Mouse (Mus musculus) hindbrain, embryonic 11.5 days (tissue): Measurements from ENCODE around the gene Camsap2. TPM values are rescaled to one million over a fixed set of nuclear protein-coding genes. Genes with fewer than 3 reads are reported as not detected.

ENCODE experiments used
- ATAC-seq: fragments of 200-750 bp; cut with Nextera tagmentation; 2 replicates; pipeline ENCODE4 v1.8.0; 2017; ENCODE audit warnings: mild to moderate bottlenecking, moderate TSS enrichment, moderate library complexity; ENCODE audit not compliant: low FRiP score
- DNase-seq: peaks from one replicate; pipeline ENCODE4 v3.0.0-alpha.2; 2015; ENCODE audit warnings: low spot score
- H3K27ac ChIP-seq: fragments of 300-500 bp; sonication (generic); 2 replicates; pipeline ENCODE4 v1.5.1; 2014; ENCODE audit warnings: mild to moderate bottlenecking, low read depth, low read length
- H3K27me3 ChIP-seq: fragments of 300-500 bp; sonication (generic); 2 replicates; pipeline ENCODE4 v1.6.1; 2014; ENCODE audit warnings: mild to moderate bottlenecking, low read length, moderate library complexity, mixed read lengths; ENCODE audit not compliant: control insufficient read depth, insufficient read depth
- H3K36me3 ChIP-seq: fragments of 300-500 bp; sonication (generic); 2 replicates; pipeline ENCODE4 v1.6.1; 2014; ENCODE audit warnings: mild to moderate bottlenecking, low read length, moderate library complexity, mixed read lengths; ENCODE audit not compliant: control insufficient read depth, insufficient read depth
- H3K4me1 ChIP-seq: fragments of 300-500 bp; sonication (generic); replicated peaks from 2 replicates; pipeline ENCODE4 v1.6.1; 2014; ENCODE audit warnings: low read length, mixed read lengths; ENCODE audit not compliant: control insufficient read depth, insufficient read depth
- H3K4me2 ChIP-seq: fragments of 300-500 bp; sonication (generic); replicated peaks from 2 replicates; pipeline ENCODE4 v1.6.1; 2014; ENCODE audit warnings: mild to moderate bottlenecking, low read depth, low read length
- H3K4me3 ChIP-seq: fragments of 300-500 bp; sonication (generic); 2 replicates; pipeline ENCODE4 v1.5.1; 2014; ENCODE audit warnings: low read depth, low read length
- H3K9ac ChIP-seq: fragments of 300-500 bp; sonication (generic); 2 replicates; pipeline ENCODE4 v1.6.1; 2014; ENCODE audit warnings: low read depth, low read length
- H3K9me3 ChIP-seq: fragments of 300-500 bp; sonication (generic); 2 replicates; pipeline ENCODE4 v1.6.1; 2016; ENCODE audit warnings: low read length; ENCODE audit not compliant: control insufficient read depth
- WGBS: fragments of 180-500 bp; shearing (Covaris S2); extraction: QIAGEN DNeasy Blood & Tissue Kit; methylation state at CpG from one replicate; pipeline ENCODE4 v1.1.7; 2014; 5-methylcytosine and 5-hydroxymethylcytosine counted together
- polyA plus RNA-seq: library from polyadenylated mRNA; unstranded; fragments of >200 nt; fragmentation: Nextera tagmentation; extraction: Ambion mirVana; gene quantifications from 2 replicates; pipeline ENCODE4 v1.2.1, GENCODE M21; 2014

The Camsap2 gene
- polyA plus RNA-seq, 1 experiment from 2014 or later = 40.1 TPM

DNA sequence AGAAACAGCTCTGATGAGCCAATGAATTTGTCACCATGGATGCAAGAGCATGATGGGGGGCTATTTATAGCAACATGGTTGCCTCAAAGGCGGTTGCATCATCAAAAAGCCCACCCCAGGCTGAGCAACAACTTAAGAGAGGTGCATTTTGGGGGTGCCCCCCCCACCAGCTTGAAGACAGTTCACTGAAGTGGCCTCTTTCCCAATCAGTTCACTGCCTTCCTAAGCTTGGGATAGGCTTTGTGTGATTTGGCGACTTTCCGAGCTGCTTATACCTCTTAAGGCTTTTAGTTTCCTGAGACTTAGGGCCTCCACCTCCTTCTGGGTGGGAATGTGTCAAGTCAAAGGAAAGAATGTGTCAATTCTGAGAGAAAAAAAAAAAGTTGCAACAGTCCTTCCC, 20.1 kb upstream of the Camsap2 start:
- Histone ChIP-seq H3K36me3 (no peaks in the 10 kb centered on the region), H3K4me1 (no peaks in the 10 kb centered on the region), H3K4me2 (no peak overlapping the region), H3K9me3 (no peaks in the 10 kb centered on the region), H3K4me3 (no peak overlapping the region), H3K9ac (no peak overlapping the region), H3K27me3 (no peaks in the 10 kb centered on the region), H3K27ac (no peak overlapping the region)
- DNase-seq = no peak
- no peak for ATAC-seq
- 86% methylated on average over 3 of the region's 3 CpGs for WGBS

DNA sequence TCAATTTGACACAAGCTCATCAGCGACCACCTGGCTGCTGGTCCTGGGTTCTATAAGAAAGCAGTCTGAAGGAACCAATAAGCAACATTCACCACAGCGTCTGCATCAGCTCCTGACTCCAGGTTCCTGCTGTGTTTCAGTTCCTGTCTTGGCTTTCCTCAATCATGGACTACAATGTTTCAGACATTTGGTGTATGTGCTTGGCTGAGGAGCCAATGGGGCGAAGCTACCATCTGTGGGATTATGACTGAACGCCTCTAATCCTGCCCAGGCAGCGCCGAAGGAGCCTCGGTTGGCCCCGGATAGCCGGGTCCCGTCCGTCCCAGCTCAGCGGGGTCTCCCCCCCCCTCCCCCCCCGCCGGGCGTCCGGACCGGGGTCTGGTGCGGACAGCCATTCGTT, 18.8 kb upstream of the Camsap2 start:
- 57% methylated on average over 15 of the region's 19 CpGs for WGBS
- H3K27ac ChIP-seq = no peak overlapping the region
- no peaks in the 10 kb centered on the region for H3K9me3 ChIP-seq
- H3K4me2 ChIP-seq = no peak overlapping the region
- no peaks in the 10 kb centered on the region for H3K36me3 ChIP-seq
- ATAC-seq (no peak), DNase-seq (no peak)
- H3K4me3 ChIP-seq = no peak overlapping the region
- no peaks in the 10 kb centered on the region for H3K27me3 ChIP-seq
- H3K9ac ChIP-seq = no peak overlapping the region
- no peaks in the 10 kb centered on the region for H3K4me1 ChIP-seq

DNA sequence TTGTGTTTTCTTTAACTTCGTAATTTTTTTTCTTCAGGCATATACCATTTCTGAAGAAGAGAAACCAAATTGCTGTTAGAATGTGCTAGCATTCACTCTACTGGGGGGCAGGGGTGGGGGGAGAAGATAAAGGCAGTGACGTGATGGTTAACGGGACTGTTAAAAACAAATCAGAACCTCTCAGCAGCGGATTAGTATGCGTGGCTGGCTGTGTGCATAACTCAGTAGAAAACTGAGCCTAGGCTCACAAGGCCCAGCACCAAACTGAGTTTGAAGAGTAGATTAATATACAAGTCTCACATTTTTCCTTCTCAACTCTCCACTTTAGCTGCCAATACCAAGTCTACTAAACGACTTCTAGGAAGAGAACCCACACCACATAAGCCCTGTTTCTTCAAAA, 17.1 kb upstream of the Camsap2 start:
- H3K4me2 ChIP-seq = no peak overlapping the region
- H3K27me3 ChIP-seq = no peaks in the 10 kb centered on the region
- no peaks in the 10 kb centered on the region for H3K9me3 ChIP-seq
- DNase-seq (no peak), ATAC-seq (no peak)
- no peak overlapping the region for H3K27ac ChIP-seq
- no peaks in the 10 kb centered on the region for H3K36me3 ChIP-seq
- WGBS = 76% methylated on average over 6 of the region's 6 CpGs
- no peaks in the 10 kb centered on the region for H3K4me1 ChIP-seq
- no peak overlapping the region for H3K9ac ChIP-seq
- H3K4me3 ChIP-seq = no peak overlapping the region

DNA sequence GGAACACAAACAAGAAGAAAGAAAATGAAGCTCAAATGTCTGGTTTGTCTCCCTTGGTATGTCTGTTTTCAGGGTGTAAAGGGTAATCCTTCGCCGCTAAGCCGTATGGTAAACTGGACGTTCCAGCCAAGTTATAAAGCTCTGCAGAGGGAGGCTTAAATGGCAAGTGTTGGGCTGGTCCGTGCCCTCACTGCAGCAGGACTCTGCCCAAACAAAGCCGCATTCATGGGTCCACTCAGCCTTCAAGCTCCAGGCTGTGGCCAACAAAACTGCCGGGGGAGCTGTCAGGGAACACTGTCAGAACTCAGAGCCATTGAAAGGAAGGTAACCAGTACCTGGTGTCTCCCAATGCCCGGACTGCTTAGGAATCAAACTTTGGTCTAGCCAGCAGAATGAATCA, 16.7 kb upstream of the Camsap2 start:
- Histone ChIP-seq H3K27ac (no peak overlapping the region), H3K36me3 (no peaks in the 10 kb centered on the region), H3K4me1 (no peaks in the 10 kb centered on the region), H3K9ac (no peak overlapping the region), H3K27me3 (no peaks in the 10 kb centered on the region), H3K4me3 (no peak overlapping the region), H3K4me2 (no peak overlapping the region), H3K9me3 (no peaks in the 10 kb centered on the region)
- 57% methylated on average over 8 of the region's 8 CpGs for WGBS
- peak; percentile 24 for DNase-seq
- no peak; the same call in 1 of the 2 replicates for ATAC-seq

DNA sequence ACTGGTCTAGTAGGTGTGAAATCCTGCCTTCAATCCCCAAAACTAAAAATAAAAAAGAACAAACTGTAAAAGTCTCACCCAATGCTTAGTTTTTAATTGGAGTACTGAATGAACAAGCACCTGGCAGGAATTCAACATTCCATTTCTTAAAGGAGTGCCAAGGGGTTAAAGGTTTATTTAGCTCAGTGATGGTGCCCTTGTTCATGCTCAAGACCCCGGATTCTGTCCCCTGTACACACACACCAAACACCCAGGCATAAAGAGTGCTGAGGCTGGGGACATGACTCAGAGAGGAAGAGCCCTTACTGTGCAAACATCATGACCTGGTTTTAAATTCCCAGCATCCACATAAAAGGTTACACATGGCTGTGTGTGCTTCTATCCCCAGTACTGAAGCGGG, 15.5 kb upstream of the Camsap2 start:
- H3K36me3 ChIP-seq = no peaks in the 10 kb centered on the region
- no peak overlapping the region for H3K4me2 ChIP-seq
- no peaks in the 10 kb centered on the region for H3K4me1 ChIP-seq
- no peaks in the 10 kb centered on the region for H3K9me3 ChIP-seq
- WGBS = 87% methylated on average over 2 of the region's 2 CpGs
- no peak overlapping the region for H3K9ac ChIP-seq
- H3K27me3 ChIP-seq = no peaks in the 10 kb centered on the region
- DNase-seq (no peak), ATAC-seq (no peak)
- no peak overlapping the region for H3K27ac ChIP-seq
- H3K4me3 ChIP-seq = no peak overlapping the region

DNA sequence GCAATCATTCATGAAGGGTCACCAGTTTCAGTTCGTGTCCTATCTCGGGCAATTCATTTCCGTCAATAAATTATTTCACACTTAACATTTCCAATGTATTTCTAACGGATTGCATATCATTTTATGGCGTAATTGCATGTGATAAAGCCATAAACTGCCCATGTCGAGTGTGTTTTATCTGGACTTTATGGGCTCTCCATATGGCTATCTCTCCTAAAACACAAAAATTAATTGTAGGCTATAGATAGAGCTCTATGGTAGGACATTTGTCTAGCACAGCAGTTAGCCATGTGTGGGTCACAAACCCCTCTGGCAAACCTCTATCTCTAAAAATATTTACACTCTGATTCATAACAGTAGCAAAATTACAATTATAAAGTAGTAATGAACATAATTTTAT, 15.0 kb upstream of the Camsap2 start:
- no peaks in the 10 kb centered on the region for H3K9me3 ChIP-seq
- no peak overlapping the region for H3K4me3 ChIP-seq
- no peak overlapping the region for H3K27ac ChIP-seq
- no peaks in the 10 kb centered on the region for H3K4me1 ChIP-seq
- ATAC-seq = no peak
- H3K4me2 ChIP-seq = no peak overlapping the region
- H3K36me3 ChIP-seq = no peaks in the 10 kb centered on the region
- no peaks in the 10 kb centered on the region for H3K27me3 ChIP-seq
- DNase-seq = no peak
- WGBS = 87% methylated on average over 6 of the region's 6 CpGs
- no peak overlapping the region for H3K9ac ChIP-seq

DNA sequence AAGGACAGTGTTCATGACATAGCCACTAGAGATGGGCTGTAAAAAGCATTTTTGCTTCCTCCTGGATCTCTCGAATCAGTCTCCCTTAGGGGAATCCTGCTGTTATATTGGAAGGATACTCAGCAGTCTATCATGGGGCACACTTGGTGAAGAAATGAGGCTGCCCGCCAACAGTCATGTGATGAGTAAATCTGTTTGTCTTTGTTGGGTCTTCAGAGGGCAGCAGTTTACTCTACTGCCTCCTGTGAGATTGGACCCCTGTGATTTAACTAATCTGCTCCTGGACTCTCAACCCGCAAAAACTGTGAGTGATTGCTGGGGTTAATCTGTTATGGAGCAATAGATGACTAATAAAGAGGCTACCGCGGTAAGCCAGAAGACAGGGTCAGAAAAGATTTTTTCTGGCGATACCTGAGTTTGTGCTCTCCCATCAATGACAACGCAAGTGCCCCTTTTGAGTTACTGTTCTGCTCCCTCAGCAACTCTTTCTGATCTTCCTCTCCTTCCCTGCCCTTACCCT, 13.0 kb upstream of the Camsap2 start:
- no peak for ATAC-seq
- Histone ChIP-seq H3K27ac (no peak overlapping the region), H3K27me3 (no peaks in the 10 kb centered on the region), H3K4me3 (no peak overlapping the region), H3K9me3 (no peaks in the 10 kb centered on the region), H3K9ac (no peak overlapping the region), H3K4me1 (no peaks in the 10 kb centered on the region), H3K36me3 (no peaks in the 10 kb centered on the region), H3K4me2 (no peak overlapping the region)
- no peak for DNase-seq
- WGBS = 84% methylated on average over 7 of the region's 7 CpGs

DNA sequence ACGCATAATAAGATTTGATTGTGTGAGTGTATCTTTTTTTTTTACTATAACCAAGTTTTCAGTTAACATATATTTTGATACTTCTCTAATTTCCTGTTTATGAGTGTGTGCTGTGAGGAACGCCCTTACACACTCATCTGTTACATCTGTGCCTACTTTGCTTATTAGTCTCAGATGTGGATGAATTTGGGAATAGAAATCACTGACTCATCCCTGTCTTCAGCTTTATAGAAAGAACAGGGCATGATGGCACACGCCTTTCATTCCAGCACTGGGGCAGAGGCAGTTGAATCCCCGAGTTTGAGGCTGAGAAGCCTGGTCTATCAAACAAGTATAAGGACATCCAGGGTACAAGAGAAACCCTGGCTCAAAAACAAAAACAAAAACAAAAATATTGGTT, 9.7 kb upstream of the Camsap2 start:
- Histone ChIP-seq H3K4me2 (no peak overlapping the region), H3K9ac (no peak overlapping the region), H3K27ac (no peak overlapping the region), H3K9me3 (no peaks in the 10 kb centered on the region), H3K4me3 (no peak overlapping the region), H3K4me1 (no peaks in the 10 kb centered on the region), H3K36me3 (no peaks in the 10 kb centered on the region), H3K27me3 (no peaks in the 10 kb centered on the region)
- WGBS = 81% methylated on average over 4 of the region's 4 CpGs
- ATAC-seq (no peak), DNase-seq (no peak)

DNA sequence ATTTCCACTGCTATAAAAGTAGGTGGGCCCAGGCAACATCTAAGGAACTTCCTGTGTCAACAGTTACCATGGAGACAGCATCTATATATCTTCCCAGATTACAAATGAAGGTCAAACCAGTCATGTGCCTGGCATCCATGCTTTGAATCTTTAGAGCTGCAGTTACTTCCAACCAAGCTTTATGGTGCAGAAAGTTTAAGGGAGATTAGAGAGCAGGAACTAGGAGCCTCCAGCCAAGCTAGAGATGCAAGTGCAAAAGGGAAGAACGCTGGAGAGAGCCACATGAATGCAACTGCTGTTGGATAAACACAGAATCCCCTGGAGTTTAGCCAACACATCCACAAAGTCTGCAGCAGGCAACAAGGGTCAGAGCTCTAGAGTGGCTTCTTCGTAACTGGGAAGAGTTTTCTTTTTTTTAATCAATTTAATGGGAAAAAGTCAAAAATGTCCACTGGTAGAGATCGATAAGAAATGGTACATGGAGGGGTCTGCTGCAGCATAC, 4.8 kb upstream of the Camsap2 start:
- 58% methylated on average over 3 of the region's 3 CpGs for WGBS
- Histone ChIP-seq H3K27ac (no peak overlapping the region), H3K27me3 (no peaks in the 10 kb centered on the region), H3K9ac (no peak overlapping the region), H3K9me3 (no peaks in the 10 kb centered on the region), H3K4me2 (no peak overlapping the region), H3K4me3 (no peak overlapping the region), H3K4me1 (no peaks in the 10 kb centered on the region), H3K36me3 (no peaks in the 10 kb centered on the region)
- DNase-seq = no peak
- no peak for ATAC-seq
